Mouse (Mus musculus): ENCODE measurements around the gene Bco2. TPM values are rescaled to one million over a fixed set of nuclear protein-coding genes. Genes with fewer than 3 reads are reported as not detected.

Bco2 gene
- total RNA-seq, 2 experiments from 2014 or later, result 0.14 to 0.27 TPM

- no peak for DNase-seq
Measured at GRCm38 (mm10) chr9:50515462-50515861, 39.5 kb downstream of the Bco2 start.

GRCm38 (mm10) chr9:50507570-50507969 lies 47.4 kb downstream of the Bco2 start:
- DNase-seq, result no peak

GRCm38 (mm10) chr9:50505405-50505804 lies 49.6 kb downstream of the Bco2 start:
- no peak for DNase-seq

- DNase-seq, result no peak
Measured at GRCm38 (mm10) chr9:50502949-50503348, 52.0 kb downstream of the Bco2 start.

GRCm38 (mm10) chr9:50500974-50501501 lies 53.9 kb downstream of the Bco2 start:
- no peak for DNase-seq

- DNase-seq, result no peak
Measured at GRCm38 (mm10) chr9:50500467-50500973, 54.5 kb downstream of the Bco2 start.

- DNase-seq, result no peak
Measured at GRCm38 (mm10) chr9:50499781-50500180, 55.2 kb downstream of the Bco2 start.

- DNase-seq, result no peak
Measured at GRCm38 (mm10) chr9:50498815-50499214, 56.2 kb downstream of the Bco2 start.

- DNase-seq, result no peak
Measured at GRCm38 (mm10) chr9:50497536-50497935, 57.4 kb downstream of the Bco2 start.

- DNase-seq, result no peak
Measured at GRCm38 (mm10) chr9:50497076-50497475, 57.9 kb downstream of the Bco2 start.

GRCm38 (mm10) chr9:50496546-50496945 lies 58.4 kb downstream of the Bco2 start:
- DNase-seq, result no peak

GRCm38 (mm10) chr9:50496151-50496505 lies 58.9 kb downstream of the Bco2 start:
- no peak for DNase-seq

- no peak for DNase-seq
Measured at GRCm38 (mm10) chr9:50495405-50496150, 59.4 kb downstream of the Bco2 start.

- no peak for DNase-seq
Measured at GRCm38 (mm10) chr9:50494311-50494710, 60.7 kb downstream of the Bco2 start, which contains the start of gene Plet1. Gene Plet1 (plus strand): TSS chr9:50494525.

GRCm38 (mm10) chr9:50493777-50494176 lies 61.2 kb downstream of the Bco2 start:
- DNase-seq, result no peak

GRCm38 (mm10) chr9:50491531-50492045 lies 63.4 kb downstream of the Bco2 start:
- DNase-seq, result no peak

GRCm38 (mm10) chr9:50490836-50491235 lies 64.1 kb downstream of the Bco2 start:
- no peak for DNase-seq

- DNase-seq, result no peak
Measured at GRCm38 (mm10) chr9:50485521-50485920, 69.5 kb downstream of the Bco2 start.

Other genes starting within 250 kb of the Bco2 start
- gene Rpl10-ps3, start 210.2 kb downstream of the Bco2 start, total RNA-seq (2021), result 100 to 1,000 TPM; 606 to 671 TPM
- not detected for gene Plet1, start 60.7 kb downstream of the Bco2 start, total RNA-seq (2021)
- gene Pts, start 26.5 kb downstream of the Bco2 start, total RNA-seq (2021), result 10 to 100 TPM; 19.0 to 19.3 TPM
- 1 to 10 TPM in 1 of 2 experiments, under 1 TPM in 1; 0.90 to 1.2 TPM for gene Il18, start 354 bp downstream of the Bco2 start, total RNA-seq (2021)
- not detected for gene Tex12, start 6.1 kb upstream of the Bco2 start, total RNA-seq (2021)
- gene Sdhd, start 48.6 kb upstream of the Bco2 start, total RNA-seq (2021), result 100 to 1,000 TPM; 321 to 381 TPM
- gene Timm8b, start 48.7 kb upstream of the Bco2 start, total RNA-seq (2021), result 100 to 1,000 TPM; 140 to 148 TPM
- gene Pih1d2, start 62.1 kb upstream of the Bco2 start, total RNA-seq (2021), result under 1 TPM; 0.27 to 0.42 TPM
- 10 to 100 TPM; 12.2 to 16.0 TPM for gene Nkapd1, start 62.3 kb upstream of the Bco2 start, total RNA-seq (2021)
- 100 to 1,000 TPM; 196 to 235 TPM for gene Dlat, start 104.6 kb upstream of the Bco2 start, total RNA-seq (2021)
- gene Dixdc1, start 184.3 kb upstream of the Bco2 start, total RNA-seq (2021), result 1 to 10 TPM; 6.2 to 9.3 TPM
- 1 to 10 TPM; 1.8 to 2.2 TPM for gene 2310030G06Rik, start 191.4 kb upstream of the Bco2 start, total RNA-seq (2021)
- 100 to 1,000 TPM; 667 to 687 TPM for gene Cryab, start 196.1 kb upstream of the Bco2 start, total RNA-seq (2021)
- gene Hspb2, start 197.2 kb upstream of the Bco2 start, total RNA-seq (2021), result 100 to 1,000 TPM; 120 to 128 TPM
- 1 to 10 TPM; 4.0 to 4.9 TPM for gene Fdxacb1, start 213.1 kb upstream of the Bco2 start, total RNA-seq (2021)
- gene Alg9, start 219.8 kb upstream of the Bco2 start, total RNA-seq (2021), result 10 to 100 TPM in 1 of 2 experiments, 1 to 10 TPM in 1; 8.2 to 13.4 TPM
- 10 to 100 TPM; 11.4 to 12.6 TPM for gene 1110032A03Rik, start 220.3 kb upstream of the Bco2 start, total RNA-seq (2021)